Mouse (Mus musculus) heart, postnatal 36 days (tissue): Measurements from ENCODE around the gene Cops8. TPM values are rescaled to one million over a fixed set of nuclear protein-coding genes. Genes with fewer than 3 reads are reported as not detected.

Experiments used
- DNase-seq, 2 experiments: peaks; one replicate each; pipeline ENCODE4 v3.0.0; 2021 to 2022
- intact Hi-C: fragments of 180-260 bp; cut with DNase I; formaldehyde crosslinking; loops from one replicate; pipeline ENCODE4 v1.15.1; 2025
- total RNA-seq, 2 experiments: library from RNA; stranded (reverse); gene quantifications; 2 replicates each; pipeline ENCODE4 v1.2.3; 2021

Gene Cops8
- total RNA-seq: 10 to 100 TPM; 82.3 to 89.8 TPM

DNA sequence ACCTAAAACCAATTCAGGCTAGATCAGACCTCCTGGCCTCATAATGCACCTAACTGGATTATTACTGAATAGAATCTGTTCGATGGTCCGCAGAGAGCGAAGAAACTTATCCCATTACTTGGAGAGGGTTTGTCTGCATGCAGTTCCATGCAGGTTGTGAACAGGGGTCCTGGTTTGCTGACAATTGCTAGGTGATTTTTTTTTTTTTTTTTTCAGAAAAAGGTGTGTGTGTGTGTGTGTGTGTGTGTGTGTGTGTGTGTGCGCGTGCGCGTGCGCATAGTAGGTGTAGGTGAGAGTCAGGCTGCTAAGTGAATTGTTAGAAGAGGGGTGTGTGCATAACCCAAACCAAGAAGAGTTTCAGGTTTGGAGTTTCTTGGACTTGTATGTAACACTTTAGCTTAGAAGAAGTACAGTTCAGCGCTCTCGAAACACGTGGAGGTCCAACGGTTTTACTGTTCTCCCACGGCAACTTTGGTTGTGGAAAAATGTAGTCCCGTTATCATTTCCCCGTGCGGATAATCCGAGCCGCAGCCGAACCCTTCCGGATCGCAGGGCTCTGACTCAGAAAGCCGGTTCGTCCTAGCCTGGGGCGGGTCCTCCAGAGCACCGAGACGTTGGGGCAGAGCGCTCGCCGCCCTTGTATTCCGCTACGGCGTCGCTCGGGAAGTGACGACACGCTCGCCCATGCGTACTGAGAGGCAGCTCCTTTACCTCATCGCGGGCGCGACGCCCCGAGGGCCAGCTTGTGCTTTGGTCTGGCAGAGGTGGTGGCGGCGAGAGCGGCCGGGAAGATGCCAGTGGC lies at the start of gene Cops8:
Gene Cops8, plus strand, starts transcription at position 223 of the 802 bp plus-strand sequence.
- DNase-seq: peak; percentile 98
- intact Hi-C loops: no loop called here

DNA sequence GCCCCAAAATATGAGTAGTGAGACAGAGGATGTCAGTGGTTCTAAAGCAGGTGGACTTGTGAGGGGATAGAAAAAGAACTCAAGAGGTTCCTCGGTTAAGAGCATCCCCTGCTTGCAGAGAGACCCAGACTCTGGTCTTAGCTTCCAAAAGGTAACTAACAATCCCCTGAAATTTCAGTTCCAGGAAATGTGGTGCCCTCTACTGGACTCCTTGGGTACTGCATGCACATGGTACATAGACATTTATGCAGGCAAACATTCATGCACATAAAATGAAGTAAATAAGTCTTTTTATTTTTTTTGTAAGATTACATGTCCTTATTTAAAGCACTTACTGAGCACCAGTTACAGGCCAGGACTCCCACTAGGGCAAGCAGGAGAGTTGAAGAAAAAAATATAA lies 45.6 kb upstream of the Cops8 start:
- DNase-seq: no peak
- intact Hi-C loops: no loop called here

DNA sequence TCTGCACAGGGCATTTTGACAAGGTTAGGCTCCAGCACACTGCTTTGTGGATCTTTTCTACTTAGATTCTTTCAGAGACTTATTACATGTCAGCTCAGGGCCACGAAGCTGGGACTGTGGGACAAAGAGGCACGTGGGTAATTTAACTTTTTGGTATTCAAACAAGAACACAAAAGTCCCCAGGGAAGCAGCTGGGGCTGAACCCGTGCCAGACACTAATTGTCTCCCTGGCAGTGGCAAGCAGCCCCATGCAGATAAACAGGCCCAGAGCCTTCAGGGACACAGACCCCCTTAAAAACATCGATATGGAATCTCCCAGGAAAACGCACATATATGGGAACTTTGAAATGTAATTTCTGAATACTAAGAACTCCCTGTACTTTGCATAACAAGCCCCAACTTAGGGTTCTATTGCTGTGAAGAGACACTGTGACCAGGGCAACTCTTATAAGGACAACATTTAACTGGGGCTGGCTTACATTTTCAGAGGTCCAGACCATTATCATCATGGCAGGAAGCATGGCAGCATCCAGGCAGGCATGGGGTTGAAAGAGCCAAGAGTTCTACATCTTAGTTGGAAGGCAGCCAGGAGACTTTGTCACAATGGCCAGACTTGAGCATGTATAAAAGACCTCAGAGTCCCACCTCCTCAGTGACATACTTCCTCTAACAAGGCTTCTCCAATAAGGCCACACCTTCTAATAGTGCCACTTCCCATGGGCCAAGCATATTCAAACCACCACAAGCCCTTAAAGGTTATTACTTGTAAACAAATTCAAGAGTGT lies 41.6 kb upstream of the Cops8 start:
- intact Hi-C loops: no loop called here
- DNase-seq: no peak

DNA sequence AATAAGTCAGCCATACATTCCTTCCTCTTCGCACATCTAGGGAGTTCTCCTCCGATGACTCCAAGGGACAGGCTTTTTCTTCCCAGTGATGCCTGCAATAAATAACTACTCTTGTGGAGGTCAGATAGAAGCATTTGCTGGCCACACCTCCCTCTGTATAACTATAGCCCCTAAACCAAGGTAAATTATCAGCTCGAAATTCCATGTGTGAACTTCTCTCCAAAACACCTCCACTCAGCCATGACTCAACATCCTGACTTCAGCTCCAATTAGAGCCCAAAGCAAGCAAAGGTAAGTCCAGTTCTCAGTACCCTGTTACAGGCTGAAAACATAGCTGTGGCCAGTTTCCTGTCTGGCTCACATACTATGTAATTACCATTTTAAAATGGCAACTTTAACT lies 38.8 kb upstream of the Cops8 start:
- no peak for DNase-seq
- intact Hi-C loops: no loop called here

DNA sequence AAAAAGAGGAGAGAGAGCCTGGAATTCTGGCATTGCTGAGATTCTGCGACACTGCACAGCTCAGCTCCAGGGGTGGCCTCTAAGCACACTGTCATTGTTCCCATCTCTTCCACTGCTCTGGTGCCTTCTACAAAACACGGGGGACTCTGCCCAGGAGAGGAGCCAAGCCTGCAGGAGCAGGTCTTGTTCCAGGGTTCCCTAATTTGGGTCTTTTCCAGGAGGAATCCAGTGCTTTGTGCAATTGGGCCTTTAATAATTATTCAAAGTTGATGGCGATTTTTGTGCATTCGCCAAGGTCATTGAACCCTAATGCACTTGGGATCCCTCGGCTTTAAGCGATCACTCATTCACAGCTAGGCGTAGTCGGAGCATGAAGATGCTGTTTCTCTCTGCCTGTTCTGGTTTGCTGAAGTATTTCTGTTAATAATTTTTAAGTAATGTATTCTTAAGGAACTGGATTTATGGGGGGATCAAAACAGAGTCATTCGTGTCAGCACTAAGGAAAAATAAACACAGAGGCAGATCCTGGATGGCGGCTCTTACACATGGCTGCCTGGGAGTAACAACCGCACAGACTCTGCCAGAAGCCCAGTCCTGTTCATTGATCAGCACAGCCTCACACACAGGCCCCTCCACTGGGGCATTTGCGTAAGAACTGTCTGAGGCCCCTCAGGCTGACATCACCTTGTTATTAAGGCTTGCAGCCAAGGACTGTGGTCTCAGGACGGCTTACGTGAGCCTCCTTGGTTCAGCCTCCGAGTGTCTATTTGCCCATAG lies 35.9 kb upstream of the Cops8 start:
- peak in 1 of 2 experiments; percentile 13 for DNase-seq
- intact Hi-C loops: no loop called here

DNA sequence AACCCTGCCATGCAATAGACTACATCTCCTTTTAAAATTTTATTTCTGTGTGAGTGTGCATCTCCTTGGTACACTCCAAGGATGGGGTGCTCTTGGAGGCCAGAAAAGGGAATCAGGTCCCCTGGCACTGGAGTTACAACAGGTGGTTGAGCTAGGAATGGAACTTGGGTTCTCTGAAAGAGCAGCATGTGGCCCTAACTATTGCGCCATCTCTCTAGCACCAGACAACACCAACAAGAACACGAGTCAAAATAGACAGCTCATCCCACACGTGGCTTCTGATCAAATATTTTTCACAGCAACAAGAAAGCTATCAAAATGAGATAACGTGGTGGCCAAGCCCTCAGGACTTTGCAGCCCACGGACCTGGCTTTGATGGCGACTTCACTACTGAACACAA lies 28.9 kb upstream of the Cops8 start:
- intact Hi-C loops: no loop called here
- DNase-seq: no peak

DNA sequence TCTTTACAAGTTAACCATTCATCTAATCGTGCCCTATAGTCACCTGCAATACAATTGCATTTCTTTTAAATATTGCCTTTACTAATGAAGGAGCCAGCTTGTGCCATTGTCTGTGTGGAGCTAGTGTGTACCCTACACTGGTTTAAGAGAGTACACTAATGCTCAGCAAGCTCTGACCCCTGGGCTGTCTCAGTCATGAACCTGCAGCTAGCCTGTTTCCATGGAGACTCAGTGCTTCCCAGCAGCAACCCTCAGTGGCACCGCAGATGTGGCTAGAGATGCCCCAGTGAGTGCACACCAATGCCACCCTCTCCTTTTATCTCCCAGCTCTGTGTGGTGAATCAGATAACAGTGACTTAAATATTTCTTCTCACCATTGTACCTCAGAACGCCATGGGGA lies 27.9 kb upstream of the Cops8 start:
- DNase-seq: no peak
- intact Hi-C loops: no loop called here

DNA sequence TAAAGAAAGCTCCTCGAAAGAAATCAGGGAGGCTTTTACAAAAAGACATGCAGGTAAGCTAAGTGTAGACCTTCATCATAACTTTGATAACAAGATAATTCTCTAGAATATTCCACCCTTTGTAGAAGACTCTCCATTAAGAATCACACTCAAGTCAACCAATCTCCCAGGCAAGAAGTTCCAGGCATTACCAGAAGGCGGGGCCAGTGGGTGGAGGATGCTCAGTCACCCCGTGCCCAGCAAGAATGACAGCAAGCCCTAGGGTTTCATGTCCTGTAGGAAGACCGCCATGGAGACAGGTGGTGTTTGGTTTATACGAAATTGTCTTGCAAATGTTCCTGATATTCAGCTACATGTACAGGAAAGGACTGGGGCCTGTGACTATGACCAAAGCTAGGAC lies 25.4 kb upstream of the Cops8 start:
- no peak for DNase-seq
- intact Hi-C loops: no loop called here

DNA sequence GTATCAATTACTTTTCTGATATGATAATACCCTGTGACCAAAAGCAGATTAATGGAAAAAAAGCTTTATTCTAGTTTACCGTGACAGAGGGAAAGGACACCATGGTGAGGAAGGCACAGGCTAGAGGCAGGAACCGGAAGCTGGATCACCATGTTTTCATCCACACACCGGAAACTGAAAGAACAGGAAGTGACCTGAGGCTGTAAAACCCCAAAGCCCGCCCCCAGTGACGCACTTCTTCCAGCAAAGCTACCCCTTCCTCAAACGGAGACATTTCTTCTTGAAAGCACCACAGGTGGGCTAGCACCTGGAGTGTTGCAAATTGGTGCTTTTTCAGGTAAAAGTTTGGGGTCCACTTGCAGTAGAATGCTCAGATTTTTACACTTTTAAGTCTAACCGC lies 20.1 kb upstream of the Cops8 start:
- DNase-seq: no peak
- intact Hi-C loops: no loop called here

DNA sequence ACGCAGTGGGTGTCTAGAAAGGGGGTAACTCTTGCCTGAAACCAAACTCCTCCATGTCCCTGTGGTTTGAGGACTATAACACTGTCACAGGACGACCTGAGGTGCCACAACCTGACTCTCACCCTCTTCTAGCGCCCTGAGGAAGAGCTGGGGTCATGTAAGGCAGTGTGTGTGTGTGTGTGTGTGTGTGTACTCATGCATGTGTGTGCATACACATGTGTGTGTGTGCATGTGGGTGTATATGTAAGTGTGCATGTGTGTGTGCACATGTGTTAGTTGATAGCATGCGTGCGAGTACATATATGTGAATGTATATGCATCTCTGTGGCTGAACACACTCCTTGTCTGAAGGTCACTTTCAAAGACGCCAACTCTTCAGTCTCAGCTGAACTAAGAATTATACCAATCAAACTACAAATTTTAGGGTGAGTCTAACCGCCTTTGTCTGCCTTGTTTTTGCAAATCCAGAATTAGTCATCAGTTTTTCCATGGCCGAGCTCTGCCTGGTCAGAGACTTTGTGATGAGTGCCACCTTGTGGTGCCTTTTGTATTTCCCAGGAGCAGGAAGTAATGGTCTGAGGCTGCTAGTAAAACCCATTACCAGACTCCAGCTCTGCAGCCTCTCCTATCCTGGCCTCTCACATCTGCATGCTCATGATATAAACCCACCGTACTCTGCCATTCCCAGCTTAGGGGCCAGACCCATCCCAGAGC lies 14.6 kb upstream of the Cops8 start:
- DNase-seq: peak; percentile 84 to 88
- intact Hi-C loops: loop anchor here (1.0 to 5.0 kb wide), 5 partner anchors 91 to 383 kb away; no protein-coding TSS in a partner anchor

DNA sequence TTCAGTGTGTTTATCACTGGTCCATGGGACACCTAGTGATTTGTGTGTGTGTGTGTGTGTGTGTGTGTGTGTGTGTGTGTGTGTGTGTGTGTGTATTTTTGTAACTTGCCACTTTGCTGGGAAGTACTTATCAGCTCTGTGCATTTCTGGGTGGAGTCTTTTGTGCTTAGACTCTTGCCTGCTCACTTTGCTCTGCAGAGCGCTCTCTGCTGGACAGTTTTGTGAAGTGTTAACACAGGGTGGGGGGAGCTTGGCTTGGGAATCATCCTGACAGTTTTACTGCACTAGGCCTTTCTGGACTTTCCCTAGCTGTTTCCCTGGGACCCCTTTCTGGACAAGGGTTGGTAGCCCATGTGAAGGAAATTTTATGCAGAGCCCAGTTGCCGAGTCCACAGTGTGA lies 12.0 kb upstream of the Cops8 start:
- peak; percentile 63 for DNase-seq
- intact Hi-C loops: loop anchor here (5.0 kb wide), 2 partner anchors 433 to 943 kb away; no protein-coding TSS in a partner anchor

DNA sequence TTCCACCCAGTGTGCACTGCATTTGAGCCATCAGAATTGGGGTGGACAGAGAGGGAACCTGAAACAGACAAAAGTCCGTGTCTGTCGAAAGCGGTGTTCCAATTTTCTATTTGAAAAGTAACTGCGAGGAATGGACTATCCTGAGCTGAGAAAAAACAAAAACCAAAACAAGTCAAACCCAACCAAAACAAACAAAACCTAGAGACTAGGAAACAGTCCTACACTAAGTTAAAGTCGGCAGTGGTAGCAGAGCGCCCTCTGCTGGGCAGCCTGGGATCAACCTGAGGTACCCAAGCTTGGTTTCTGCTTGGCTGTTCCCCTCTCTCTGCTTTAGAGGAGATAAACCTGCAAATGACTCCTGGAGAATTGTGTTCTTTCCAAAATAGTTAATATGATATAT lies 10.0 kb upstream of the Cops8 start:
- peak; percentile 83 to 92 for DNase-seq
- intact Hi-C loops: loop anchor here (1.0 to 5.0 kb wide), 3 partner anchors 435 to 945 kb away; no protein-coding TSS in a partner anchor

DNA sequence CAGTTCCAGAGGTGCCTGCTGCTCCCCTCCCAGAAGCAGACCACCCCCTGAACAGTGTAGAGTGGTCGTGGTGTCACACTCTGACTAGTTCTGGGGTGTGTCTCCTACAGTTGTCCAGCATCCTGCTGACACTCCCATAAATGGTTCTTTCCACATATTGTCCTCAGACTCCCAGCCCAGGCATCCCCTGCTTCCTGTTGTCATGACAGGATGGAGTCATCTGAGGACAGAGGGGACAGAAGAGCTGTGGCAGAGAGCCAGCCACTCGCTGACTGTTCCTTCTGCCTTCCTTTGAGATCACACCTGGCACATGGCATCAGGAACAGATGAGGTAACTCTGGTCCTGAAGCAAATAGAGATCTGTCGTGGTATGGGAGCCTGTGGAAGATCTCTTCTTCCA lies 3.6 kb upstream of the Cops8 start:
- intact Hi-C loops: no loop called here
- DNase-seq: peak; percentile 18 to 49

DNA sequence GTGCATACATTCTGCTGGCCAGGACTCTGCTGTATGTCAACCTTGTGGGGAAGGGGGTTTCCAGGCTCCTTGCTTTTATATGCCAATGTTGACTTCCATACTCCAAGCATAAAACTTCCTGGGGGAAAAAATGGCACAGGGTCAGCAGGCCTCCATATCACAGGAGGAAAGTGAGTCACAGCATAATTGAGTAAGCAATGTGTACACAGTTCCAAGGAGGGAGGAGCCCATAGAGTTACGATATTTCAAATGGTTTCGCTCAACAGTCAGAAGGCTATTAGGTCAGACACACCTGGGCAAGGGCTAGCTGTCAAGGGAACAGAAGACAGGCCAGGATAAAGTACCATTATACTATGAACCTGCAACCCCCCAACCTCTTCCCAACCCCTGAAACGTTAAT lies 1.7 kb upstream of the Cops8 start:
- intact Hi-C loops: no loop called here
- no peak for DNase-seq

DNA sequence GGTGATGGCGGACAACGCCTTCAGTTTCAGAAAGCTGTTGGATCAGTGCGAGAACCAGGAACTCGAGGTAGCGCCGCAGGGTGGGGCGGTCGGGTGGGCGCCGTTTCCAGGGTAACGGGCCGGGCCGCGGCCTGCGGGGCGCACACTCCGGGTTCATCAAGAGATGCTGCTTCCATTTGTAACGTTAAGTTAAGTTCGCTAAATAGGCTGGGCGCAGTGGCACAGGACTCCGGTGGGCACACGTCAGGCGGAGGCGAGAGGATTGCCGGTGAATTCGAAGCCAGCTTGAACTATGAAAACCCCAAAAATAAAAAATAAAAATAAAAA lies 743 bp downstream of the Cops8 start:
- intact Hi-C loops: no loop called here
- DNase-seq: no peak

DNA sequence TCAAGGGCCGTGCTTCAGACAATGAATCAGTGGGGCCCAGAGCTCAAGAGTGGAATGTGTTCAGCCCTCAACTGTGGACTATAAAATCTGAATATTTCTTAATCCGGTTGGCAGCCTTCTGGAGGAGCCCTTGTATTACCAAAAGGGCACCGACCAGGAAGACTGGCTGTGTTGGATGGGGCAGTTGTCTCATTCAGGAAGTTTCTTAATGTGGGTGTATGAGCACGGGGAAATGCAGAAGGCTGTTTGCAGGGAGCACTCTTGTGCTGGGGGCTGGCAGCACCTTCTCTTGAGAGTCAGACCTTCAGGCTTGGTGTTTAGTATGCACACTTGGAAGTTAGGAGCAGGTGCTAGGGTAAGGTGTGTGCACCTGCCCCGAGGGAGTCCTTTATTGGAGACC lies 6.6 kb downstream of the Cops8 start:
- DNase-seq: no peak
- intact Hi-C loops: no loop called here

DNA sequence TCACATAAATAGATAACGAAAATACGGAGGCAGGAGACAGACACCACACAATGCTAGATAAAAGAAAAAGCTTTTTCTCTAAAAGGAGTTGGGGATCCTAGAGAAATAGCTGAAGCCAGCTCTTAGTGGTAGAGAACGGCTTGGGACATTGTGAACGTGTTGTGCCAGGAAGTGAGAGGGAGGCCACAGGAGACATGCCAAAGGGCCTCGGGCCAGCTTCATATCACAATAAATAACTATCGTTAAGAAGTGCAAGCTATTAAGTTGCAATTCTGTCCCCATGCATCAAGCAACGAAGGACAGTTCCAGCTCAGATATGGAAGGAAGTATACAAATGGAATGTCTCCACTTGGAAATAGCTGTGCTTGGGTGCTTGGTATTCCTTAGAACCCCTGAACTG lies 14.5 kb downstream of the Cops8 start:
- DNase-seq: no peak

DNA sequence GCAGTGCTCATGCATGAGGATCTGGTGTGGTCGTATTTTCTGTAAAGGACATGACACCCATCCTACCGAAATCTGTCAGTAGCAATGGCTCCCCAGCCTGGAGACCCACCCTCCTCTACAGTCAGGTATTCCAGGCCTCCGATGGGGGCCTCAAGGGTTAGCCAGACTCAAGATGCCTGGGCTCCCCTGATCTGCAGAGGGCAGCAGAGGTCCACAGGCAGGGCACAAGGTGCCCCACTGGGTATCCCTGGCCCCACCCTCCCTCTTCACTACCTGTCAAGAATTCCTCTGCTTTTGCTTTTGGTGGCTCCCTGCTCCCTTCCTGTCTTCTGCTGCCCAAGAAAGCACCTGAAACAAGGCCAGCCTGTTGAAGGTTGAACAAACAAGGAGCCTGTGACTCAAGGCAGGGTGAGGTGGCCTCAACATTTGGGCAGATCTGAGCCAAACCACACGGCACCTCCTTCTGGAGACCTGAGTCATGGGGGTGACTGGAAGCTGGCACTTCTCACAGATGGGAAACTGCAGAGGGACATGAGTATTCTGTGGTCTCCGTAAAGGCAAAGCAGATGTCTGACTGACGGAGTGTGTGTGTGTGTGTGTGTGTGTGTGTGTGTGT lies 30.7 kb downstream of the Cops8 start:
- no peak for DNase-seq
- intact Hi-C loops: loop anchor here (10.0 kb wide), 1 partner anchor 471 kb away; no protein-coding TSS in a partner anchor

More for the DNA sequence above, 14.5 kb downstream of the Cops8 start:
- intact Hi-C loops: no loop called here

DNA sequence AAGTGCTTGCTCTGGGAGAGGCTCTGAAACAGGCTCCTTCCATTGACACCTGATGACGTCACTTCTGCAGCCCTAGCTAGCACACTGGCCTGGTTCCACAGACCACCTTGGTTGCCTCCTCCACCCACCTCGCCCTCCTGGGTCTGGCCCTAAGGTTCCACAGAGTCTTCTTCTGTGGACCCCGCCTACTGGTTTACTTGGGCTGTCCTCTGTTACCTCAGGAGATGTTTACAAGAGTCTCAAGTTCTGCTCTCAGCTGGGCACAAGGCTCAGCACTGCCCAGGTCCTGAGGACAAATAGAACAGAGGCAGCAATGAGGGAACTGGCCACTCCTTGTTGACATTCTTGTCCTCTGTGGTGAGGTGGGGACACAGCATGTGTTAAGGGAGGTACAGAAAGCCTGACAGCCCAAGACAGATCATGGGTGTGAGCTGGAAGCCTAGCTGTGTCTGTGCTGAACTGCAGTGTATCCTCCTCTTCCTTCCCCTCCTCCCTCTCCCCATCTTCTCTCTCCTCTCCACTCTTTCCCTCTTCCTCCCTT lies 31.5 kb downstream of the Cops8 start:
- intact Hi-C loops: loop anchor here (10.0 kb wide), 1 partner anchor 471 kb away; no protein-coding TSS in a partner anchor
- DNase-seq: no peak

DNA sequence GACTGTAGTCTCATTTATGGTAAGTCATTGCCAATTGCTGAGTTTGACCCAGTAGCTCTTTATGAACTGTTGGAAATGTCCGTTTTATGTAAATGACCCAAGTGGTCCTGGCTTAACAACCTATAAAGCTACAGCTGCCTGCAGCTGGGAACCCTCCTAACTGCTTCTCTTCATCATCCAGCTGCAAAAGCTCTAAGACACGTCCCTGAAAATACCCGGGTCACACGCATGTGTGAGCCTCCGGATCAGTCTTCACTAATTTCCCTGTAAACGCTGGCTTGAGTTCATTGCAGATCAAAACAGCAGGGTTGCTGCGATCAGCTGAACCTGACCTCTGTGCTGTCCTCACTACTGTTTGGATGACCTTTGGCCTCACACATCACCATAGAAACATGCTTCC lies 35.6 kb downstream of the Cops8 start:
- DNase-seq: no peak
- intact Hi-C loops: loop anchor here (10.0 kb wide), 1 partner anchor 466 kb away; no protein-coding TSS in a partner anchor
